Mouse (Mus musculus) myocyte (in vitro differentiated cells): ENCODE measurements around the gene Las1l.

ENCODE experiments used
- CEBPB ChIP-seq: IDR thresholded peaks from 2 replicates; pipeline ENCODE4 v1.6.1; 2011; ENCODE audit warnings: mild to moderate bottlenecking, moderate library complexity; ENCODE audit not compliant: poor library complexity, insufficient read depth, severe bottlenecking
- E2F4 ChIP-seq: IDR thresholded peaks from one replicate; pipeline ENCODE4 v1.6.1; 2011; ENCODE audit warnings: mild to moderate bottlenecking, control low read depth, moderate library complexity; ENCODE audit not compliant: insufficient read depth
- MAX ChIP-seq: IDR thresholded peaks from one replicate; pipeline ENCODE4 v1.6.1; 2011; ENCODE audit warnings: low read depth, mild to moderate bottlenecking, control low read depth
- MYOG ChIP-seq, 3 experiments: IDR thresholded peaks; one replicate each; pipeline ENCODE4 v1.6.1; 2011; ENCODE audit warnings: control low read depth in 2 of 3, low read depth in 2 of 3, mild to moderate bottlenecking in 2 of 3; ENCODE audit not compliant: insufficient read length in 2 of 3, control insufficient read depth in 1 of 3, insufficient read depth in 1 of 3
- POLR2A ChIP-seq: IDR thresholded peaks from one replicate; pipeline ENCODE4 v1.6.1; 2011; ENCODE audit warnings: low read depth, mild to moderate bottlenecking, control low read depth, moderate library complexity; ENCODE audit not compliant: insufficient read length
- POLR2AphosphoS2 ChIP-seq: IDR thresholded peaks from one replicate; pipeline ENCODE4 v1.6.1; 2011; ENCODE audit warnings: low read depth, control low read depth; ENCODE audit not compliant: insufficient read length
- TCF12 ChIP-seq: IDR thresholded peaks from one replicate; pipeline ENCODE4 v1.6.1; 2011; ENCODE audit warnings: mild to moderate bottlenecking, control low read depth; ENCODE audit not compliant: poor library complexity, insufficient read depth, severe bottlenecking
- USF1 ChIP-seq: IDR thresholded peaks from one replicate; pipeline ENCODE4 v1.6.1; 2011; ENCODE audit warnings: low read depth, mild to moderate bottlenecking, control low read depth, moderate library complexity

DNA sequence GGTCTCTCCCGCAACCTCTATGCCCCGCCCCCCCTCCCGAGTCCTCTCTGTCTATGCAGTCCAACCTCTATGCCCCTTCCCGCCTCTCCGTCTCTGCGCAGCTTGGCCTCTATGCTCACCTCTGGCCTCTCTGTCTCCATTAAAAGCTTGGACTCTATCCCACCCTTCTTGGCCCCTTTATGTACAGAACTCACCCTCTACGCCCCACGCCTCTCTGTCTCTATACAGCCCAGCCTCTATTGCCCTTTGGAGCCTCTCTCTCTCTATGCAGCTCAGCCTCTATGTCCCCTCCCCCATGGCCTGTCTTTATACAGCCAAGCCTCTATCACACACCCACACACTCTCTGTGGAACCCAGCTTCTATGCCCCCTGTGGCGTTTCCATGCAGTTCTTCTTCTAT, 13.2 kb upstream of the Las1l start:
- TF ChIP-seq POLR2AphosphoS2 (no peak), TCF12 (no peak), E2F4 (no peak), POLR2A (no peak), USF1 (no peak), MAX (no peak), CEBPB (no peak), MYOG (IDR thresholded peaks at IDR 0.05; ENCODE audit: control insufficient read depth in 1 of 3, insufficient read depth in 1 of 3, insufficient read length in 2 of 3, low read depth in 2 of 3) (no peak)
